Mouse (Mus musculus): Measurements from ENCODE around the gene Kazald1. TPM values are rescaled to one million over a fixed set of nuclear protein-coding genes. Genes with fewer than 3 reads are reported as not detected.

Gene Kazald1
- total RNA-seq, 2 experiments from 2014 or later = 7.3 to 9.5 TPM

DNA sequence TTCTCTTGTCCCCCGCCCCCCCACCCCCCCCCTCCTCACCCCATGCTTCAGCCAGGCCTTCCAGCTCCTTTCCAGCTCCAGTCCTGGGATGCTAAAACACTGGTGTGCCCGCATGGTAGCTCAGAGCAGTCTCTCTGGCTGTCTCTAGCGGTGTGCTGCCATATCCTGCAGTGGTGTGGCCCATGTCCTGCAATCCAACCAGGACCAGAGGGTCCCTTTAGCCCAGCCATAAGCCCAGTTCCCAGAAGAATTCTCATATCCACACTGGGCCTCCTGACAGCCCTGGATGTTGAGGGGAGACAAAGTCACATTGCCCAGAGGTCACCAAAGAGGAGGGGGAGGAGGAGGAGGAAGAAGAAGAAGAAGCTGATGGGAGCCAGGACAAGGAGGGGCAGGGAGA, 39.7 kb downstream of the Kazald1 start:
- intact Hi-C loops (cut with DNase I; ENCODE audit: low total_unique reads) = no loop called here
- no peak for DNase-seq

DNA sequence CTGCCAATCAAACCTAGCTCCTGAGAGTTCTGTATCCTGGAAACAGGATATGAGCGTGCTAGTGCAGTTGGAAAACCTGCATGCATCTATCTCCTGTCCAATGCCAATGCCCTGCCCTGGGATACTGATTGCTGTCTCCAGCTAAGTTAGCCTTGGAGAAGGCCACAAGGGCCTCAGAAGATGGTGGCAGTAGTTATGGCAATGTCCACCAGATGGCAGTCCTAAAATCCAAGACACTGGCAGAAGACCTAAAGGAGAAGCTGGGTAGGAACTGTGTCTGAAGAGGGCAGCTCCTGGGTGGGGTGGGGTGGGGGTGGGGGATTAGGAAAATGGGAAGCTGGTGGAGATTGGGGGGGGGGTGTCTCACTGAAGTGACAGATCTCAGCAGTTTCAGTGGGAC, 41.8 kb downstream of the Kazald1 start:
- intact Hi-C loops (cut with DNase I; ENCODE audit: low total_unique reads) = loop anchor here (2.0 kb wide), 1 partner anchor 44 kb away; no protein-coding TSS in a partner anchor
- peak; percentile 27 for DNase-seq

Other genes starting within 250 kb of the Kazald1 start
- 10 to 100 TPM; 13.5 to 15.9 TPM for gene Slf2, start 144.1 kb upstream of the Kazald1 start, total RNA-seq (2021)
- gene Sema4g, start 86.1 kb upstream of the Kazald1 start, total RNA-seq (2021) = 1 to 10 TPM in 1 of 2 experiments, under 1 TPM in 1; 0.73 to 1.3 TPM
- 10 to 100 TPM; 14.5 to 15.9 TPM for gene Twnk, start 69.6 kb upstream of the Kazald1 start, total RNA-seq (2021)
- gene Mrpl43, start 68.8 kb upstream of the Kazald1 start, total RNA-seq (2021) = 10 to 100 TPM; 32.9 to 35.4 TPM
- 10 to 100 TPM; 26.8 to 29.0 TPM for gene Lzts2, start 60.8 kb upstream of the Kazald1 start, total RNA-seq (2021)
- 10 to 100 TPM in 1 of 2 experiments, 1 to 10 TPM in 1; 9.8 to 10.9 TPM for gene Pdzd7, start 29.5 kb upstream of the Kazald1 start, total RNA-seq (2021)
- 10 to 100 TPM; 21.3 to 22.1 TPM for gene Sfxn3, start 27.7 kb upstream of the Kazald1 start, total RNA-seq (2021)
- not detected for gene Tlx1, start 75.4 kb downstream of the Kazald1 start, total RNA-seq (2021)
- gene Lbx1, start 160.6 kb downstream of the Kazald1 start, total RNA-seq (2021) = 10 to 100 TPM; 32.2 to 38.1 TPM